Mouse (Mus musculus): Measurements from ENCODE around the gene Irf3.

DNA sequence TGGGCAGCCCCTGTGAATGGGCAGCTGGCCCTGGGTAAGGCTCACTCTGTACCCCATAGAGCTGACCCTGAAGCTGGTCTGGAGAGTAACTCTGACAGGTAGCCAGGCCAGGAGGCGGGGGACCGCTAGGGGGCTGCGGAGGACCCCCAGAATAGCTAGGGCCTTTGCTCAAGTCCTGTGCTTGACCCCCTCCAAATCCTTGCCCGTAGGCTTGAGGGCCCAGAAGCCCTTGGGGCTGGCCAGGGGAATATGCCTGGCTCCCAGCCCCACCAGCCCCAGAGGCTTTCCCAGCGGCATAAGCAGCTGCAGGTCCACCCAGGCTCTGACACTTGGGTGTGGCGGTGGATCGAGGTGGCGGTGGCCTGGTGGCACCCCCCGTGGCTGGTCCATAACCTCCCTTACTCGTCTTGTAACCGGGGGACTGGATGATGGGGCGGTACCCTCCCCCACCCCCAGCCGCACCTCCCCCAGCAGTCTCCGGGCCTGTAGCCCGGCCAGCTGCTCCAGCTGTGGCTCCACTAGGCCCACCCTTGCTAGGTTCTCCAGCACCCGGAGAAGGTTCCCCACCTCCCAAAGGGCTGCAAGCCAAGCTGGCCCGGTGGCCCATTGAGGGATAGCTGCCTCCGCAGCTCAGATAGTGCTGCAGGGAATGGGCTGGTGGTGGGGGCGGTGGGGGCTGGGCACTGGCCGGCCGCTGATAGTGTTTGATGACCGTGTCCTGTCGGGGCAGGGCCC lies 51.6 kb downstream of the Irf3 start:
- TF ChIP-seq CTCF (IDR thresholded peaks at IDR 0.05; ENCODE audit: borderline replicate concordance, control insufficient read depth, extremely low read depth, insufficient read depth, low read length, poor library complexity) (no peak), POLR2A (IDR thresholded peaks at IDR 0.05; ENCODE audit: control insufficient read depth, extremely low read depth, insufficient read depth, low read length, poor library complexity) (no peak)

All from thymus, adult 2 months (tissue).